Mouse (Mus musculus) stomach, embryonic 15.5 days (tissue): ENCODE data around the gene Tppp3. TPM values are rescaled to one million over a fixed set of nuclear protein-coding genes. Genes with fewer than 3 reads are reported as not detected.

Source experiments
- ATAC-seq: fragments of 200-750 bp; cut with Nextera tagmentation; 2 replicates; pipeline ENCODE4 v1.8.0; 2017; ENCODE audit warnings: low read depth, moderate number of reproducible peaks, moderate TSS enrichment; ENCODE audit not compliant: insufficient read depth, low FRiP score
- H3K27ac ChIP-seq: fragments of 300-500 bp; sonication (generic); 2 replicates; pipeline ENCODE4 v1.5.1; 2015; ENCODE audit warnings: mild to moderate bottlenecking, inconsistent platforms
- H3K27me3 ChIP-seq: fragments of 300-500 bp; sonication (generic); replicated peaks from 2 replicates; pipeline ENCODE4 v1.6.1; 2015; ENCODE audit warnings: inconsistent platforms
- H3K36me3 ChIP-seq: fragments of 300-500 bp; sonication (generic); 2 replicates; pipeline ENCODE4 v1.6.1; 2015; ENCODE audit warnings: inconsistent platforms
- H3K4me1 ChIP-seq: fragments of 300-500 bp; sonication (generic); 2 replicates; pipeline ENCODE4 v1.6.1; 2015; ENCODE audit warnings: inconsistent platforms
- H3K4me2 ChIP-seq: fragments of 300-500 bp; sonication (generic); 2 replicates; pipeline ENCODE4 v1.6.1; 2015; ENCODE audit warnings: mild to moderate bottlenecking, inconsistent platforms
- H3K4me3 ChIP-seq: fragments of 300-500 bp; sonication (generic); replicated peaks from 2 replicates; pipeline ENCODE4 v1.5.1; 2015; ENCODE audit warnings: inconsistent platforms
- H3K9ac ChIP-seq: fragments of 300-500 bp; sonication (generic); 2 replicates; pipeline ENCODE4 v1.6.1; 2015; ENCODE audit warnings: inconsistent platforms
- H3K9me3 ChIP-seq: fragments of 300-500 bp; sonication (generic); 2 replicates; pipeline ENCODE4 v1.6.1; 2016; ENCODE audit warnings: inconsistent platforms
- WGBS: fragments of 180-500 bp; shearing (Covaris S2); methylation state at CpG from one replicate; pipeline ENCODE4 v1.1.7; 2015; 5-methylcytosine and 5-hydroxymethylcytosine counted together
- polyA plus RNA-seq: library from polyadenylated mRNA; unstranded; fragments of >200 nt; fragmentation: Nextera tagmentation; extraction: Ambion mirVana; gene quantifications from 2 replicates; pipeline ENCODE4 v1.2.1, GENCODE M21; 2015

Gene Tppp3
- polyA plus RNA-seq, 1 experiment from 2014 or later = 45.5 TPM

DNA sequence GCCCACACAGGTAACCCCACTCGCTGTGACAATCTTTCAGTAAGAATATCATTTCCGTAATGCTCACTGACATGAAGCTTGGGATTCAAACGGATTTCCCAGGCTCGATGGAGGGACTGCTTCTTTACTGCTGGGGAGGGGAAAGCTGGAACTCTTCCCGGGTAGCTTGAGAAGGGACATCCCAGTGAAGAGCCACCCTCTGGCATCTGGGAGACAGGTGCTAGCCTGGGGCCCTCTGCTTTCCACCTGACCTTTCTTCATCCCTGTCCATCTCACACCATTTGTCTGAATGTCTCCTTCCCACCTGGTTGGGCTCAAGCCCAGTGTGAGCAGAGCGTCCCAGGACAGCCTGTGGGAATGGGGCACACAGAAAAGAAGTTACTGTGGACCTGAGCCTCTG is 5.1 kb downstream of the Tppp3 start:
- H3K27me3 ChIP-seq = no peaks in the 10 kb centered on the region
- no peak overlapping the region for H3K4me2 ChIP-seq
- H3K9ac ChIP-seq = no peak overlapping the region
- no peaks in the 10 kb centered on the region for H3K9me3 ChIP-seq
- no peaks in the 10 kb centered on the region for H3K36me3 ChIP-seq
- H3K4me3 ChIP-seq = no peak overlapping the region
- H3K27ac ChIP-seq = no peak overlapping the region
- no peak for ATAC-seq
- WGBS = 76% methylated on average over 6 of the region's 6 CpGs
- H3K4me1 ChIP-seq = peaks cover 22% of the 10 kb centered on the region

DNA sequence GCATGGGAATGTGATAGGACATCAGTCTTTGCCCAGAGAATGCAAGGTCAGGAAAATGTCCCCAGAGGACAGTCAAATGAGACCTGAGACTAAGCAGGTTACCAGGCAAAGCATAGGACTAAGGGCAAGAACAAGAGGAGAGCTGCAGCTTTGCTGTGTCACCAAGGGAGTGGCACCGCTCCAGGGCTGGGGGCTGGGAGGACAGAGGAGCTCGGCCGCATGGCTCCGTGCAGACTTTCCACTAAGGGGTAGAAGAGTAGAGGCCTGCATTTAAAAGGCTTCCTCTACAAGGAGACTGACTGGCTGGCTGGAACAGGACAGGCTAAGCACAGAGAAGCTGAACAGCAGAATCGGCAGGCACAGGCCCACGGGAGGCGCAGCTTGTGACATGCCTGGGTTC is 6.7 kb downstream of the Tppp3 start:
- no peaks in the 10 kb centered on the region for H3K36me3 ChIP-seq
- H3K27ac ChIP-seq = no peak overlapping the region
- H3K4me3 ChIP-seq = no peak overlapping the region
- no peak overlapping the region for H3K9ac ChIP-seq
- ATAC-seq = no peak
- no peaks in the 10 kb centered on the region for H3K27me3 ChIP-seq
- H3K4me2 ChIP-seq = no peak overlapping the region
- no peaks in the 10 kb centered on the region for H3K9me3 ChIP-seq
- H3K4me1 ChIP-seq = peaks cover 7% of the 10 kb centered on the region; the same call in 1 of the 2 replicates
- WGBS = 63% methylated on average over 7 of the region's 7 CpGs

DNA sequence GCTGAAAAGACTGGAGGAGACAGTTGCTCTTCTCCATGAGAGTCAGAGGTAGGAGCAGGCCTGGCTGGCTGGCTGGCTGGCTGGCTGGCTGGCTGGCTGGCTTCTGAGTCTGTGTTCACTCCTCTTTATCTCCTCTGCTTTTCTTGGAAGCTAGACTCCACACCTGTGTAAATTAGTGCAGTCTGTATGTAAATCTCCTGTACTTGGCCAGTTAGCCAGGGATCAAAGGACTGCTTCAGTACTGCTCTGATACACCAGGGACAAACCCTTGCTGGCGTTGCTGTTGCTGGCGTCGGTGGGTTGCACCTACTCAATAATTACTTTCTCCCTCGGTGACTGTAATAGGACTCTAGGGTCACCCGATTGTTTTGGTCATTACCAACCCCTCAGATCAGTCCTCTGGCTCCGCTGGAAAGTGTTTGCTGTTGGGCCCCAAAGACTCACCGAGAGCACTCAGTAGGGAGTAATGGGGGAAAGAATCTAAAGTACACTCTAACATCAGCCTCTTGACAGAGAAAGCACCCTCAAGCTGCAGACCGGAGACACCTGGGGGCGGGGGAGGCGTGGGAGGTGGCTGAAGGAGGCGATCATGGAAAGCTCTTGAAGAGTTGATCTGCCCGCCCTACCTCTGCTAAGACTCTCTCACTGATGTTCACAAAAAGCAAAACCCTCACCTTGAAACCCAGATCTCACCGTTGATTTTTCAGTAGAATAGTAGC is 10.1 kb downstream of the Tppp3 start:
- WGBS = 51% methylated on average over 13 of the region's 13 CpGs
- H3K27ac ChIP-seq = no peak overlapping the region

DNA sequence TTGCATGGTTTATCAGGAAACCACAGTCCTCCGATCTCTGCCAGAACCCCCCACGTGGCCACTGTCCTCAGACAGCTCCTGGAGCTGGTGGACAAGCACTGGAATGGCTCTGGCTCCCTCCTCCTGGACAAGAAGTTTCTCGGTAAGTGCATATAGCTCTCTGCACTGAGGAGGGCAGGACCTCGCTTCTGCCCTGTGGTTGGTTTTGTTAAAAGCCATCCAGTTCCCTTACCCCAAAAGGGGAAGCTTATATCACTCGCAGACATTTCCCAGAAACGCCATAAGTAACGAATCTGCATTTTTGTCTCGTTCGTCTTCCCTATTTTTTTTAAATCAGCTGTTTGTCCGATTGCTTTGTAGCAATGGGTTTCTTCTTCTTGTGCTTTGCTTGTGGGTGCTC is 16.1 kb downstream of the Tppp3 start:
- H3K27ac ChIP-seq = no peak overlapping the region
- no peak for ATAC-seq
- H3K4me1 ChIP-seq = no peaks in the 10 kb centered on the region
- H3K4me2 ChIP-seq = no peak overlapping the region
- H3K36me3 ChIP-seq = no peaks in the 10 kb centered on the region
- WGBS = 46% methylated on average over 10 of the region's 10 CpGs
- no peak overlapping the region for H3K9ac ChIP-seq
- no peak overlapping the region for H3K4me3 ChIP-seq
- no peaks in the 10 kb centered on the region for H3K27me3 ChIP-seq
- H3K9me3 ChIP-seq = no peaks in the 10 kb centered on the region

More for the DNA sequence above, 10.1 kb downstream of the Tppp3 start:
- peak; percentile 53; the same call in 1 of the 2 replicates for ATAC-seq
- H3K4me3 ChIP-seq = no peak overlapping the region
- H3K4me2 ChIP-seq = no peak overlapping the region
- H3K9me3 ChIP-seq = no peaks in the 10 kb centered on the region
- H3K9ac ChIP-seq = no peak overlapping the region
- H3K4me1 ChIP-seq = no peaks in the 10 kb centered on the region
- H3K27me3 ChIP-seq = no peaks in the 10 kb centered on the region
- no peaks in the 10 kb centered on the region for H3K36me3 ChIP-seq

DNA sequence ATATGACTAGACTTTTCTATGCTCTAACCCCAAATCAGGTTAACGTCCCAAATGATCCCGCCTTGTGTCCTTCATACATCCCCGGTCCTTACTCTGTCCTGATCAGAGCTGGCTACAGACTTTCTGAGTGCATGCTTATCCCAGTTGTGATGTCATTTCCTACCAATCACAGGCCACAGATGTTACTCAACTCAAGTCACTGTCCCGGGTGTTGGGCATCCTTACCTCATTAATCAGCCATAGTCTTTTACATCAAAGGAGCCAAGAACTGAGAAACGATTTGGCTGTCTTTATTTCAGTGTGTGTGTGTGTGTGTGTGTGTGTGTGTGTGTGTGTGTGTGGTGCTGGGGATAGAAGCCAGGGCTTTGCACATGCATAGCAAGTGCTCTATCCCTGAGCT is 17.2 kb downstream of the Tppp3 start:
- Histone ChIP-seq H3K4me3 (no peak overlapping the region), H3K27me3 (no peaks in the 10 kb centered on the region), H3K36me3 (no peaks in the 10 kb centered on the region), H3K27ac (no peak overlapping the region), H3K9me3 (no peaks in the 10 kb centered on the region), H3K4me1 (no peaks in the 10 kb centered on the region), H3K4me2 (no peak overlapping the region), H3K9ac (no peak overlapping the region)
- 55% methylated on average over 5 of the region's 5 CpGs for WGBS
- ATAC-seq = no peak

DNA sequence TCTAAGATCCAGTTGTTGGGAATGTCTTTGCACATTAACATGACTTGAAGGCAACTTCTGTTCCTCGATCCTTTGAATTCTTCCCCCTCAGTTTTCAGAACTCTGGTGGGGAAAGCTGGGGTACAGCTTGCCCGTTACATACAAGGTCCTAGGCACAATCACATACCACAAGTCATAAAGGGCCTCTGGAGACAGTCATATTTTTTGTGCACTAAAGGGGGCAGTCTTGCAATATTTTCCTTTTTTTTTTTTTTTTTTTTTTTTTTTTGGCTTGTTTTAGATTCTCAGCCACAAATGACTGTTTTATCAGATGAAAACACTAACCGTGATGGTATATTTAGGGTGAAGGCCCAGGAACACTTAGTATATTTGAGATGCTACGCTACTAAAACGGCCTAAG is 18.0 kb downstream of the Tppp3 start:
- 66% methylated on average over 5 of the region's 5 CpGs for WGBS
- no peak for ATAC-seq

DNA sequence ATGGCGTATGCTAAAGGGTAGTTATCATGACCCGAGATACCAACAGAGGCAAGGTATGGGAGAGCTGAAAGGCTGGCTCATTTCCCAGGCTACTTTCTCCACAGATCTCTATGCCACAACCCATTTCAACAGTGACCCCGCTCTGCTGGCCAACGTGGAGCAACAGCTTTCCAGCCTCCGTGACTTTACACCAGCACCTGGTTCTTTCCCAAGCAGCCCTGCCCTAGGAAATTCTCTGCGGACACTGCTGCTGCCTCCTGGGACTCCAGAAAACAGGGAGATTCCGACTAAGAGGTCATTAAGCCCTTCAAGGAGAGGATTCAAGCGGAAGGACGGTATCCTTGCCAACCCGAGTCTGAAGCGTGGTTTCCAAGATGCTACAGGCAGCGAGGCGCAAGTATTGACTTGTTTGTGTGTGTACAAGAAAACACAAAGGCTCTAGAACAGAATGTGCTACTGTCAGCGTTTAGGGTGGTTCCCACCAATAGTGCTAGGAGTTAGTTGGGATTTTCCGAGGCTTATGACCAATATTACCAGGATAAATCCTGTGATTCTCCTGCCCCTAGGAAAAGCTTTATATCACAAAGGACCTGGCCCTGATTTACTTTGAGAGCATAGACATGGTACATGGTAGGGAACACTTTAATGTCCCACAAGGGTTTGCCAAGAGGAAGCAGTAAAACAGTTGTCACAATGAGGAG is 19.3 kb downstream of the Tppp3 start:
- 64% methylated on average over 15 of the region's 15 CpGs for WGBS
- H3K4me2 ChIP-seq = no peak overlapping the region
- H3K27me3 ChIP-seq = no peaks in the 10 kb centered on the region
- no peak overlapping the region for H3K27ac ChIP-seq
- H3K9ac ChIP-seq = no peak overlapping the region
- H3K4me1 ChIP-seq = no peaks in the 10 kb centered on the region
- H3K4me3 ChIP-seq = no peak overlapping the region
- no peaks in the 10 kb centered on the region for H3K9me3 ChIP-seq
- H3K36me3 ChIP-seq = no peaks in the 10 kb centered on the region
- ATAC-seq = no peak; the same call in 1 of the 2 replicates

More for the DNA sequence above, 18.0 kb downstream of the Tppp3 start:
- H3K27me3 ChIP-seq = no peaks in the 10 kb centered on the region
- no peaks in the 10 kb centered on the region for H3K36me3 ChIP-seq
- no peaks in the 10 kb centered on the region for H3K4me1 ChIP-seq
- no peak overlapping the region for H3K27ac ChIP-seq
- no peak overlapping the region for H3K9ac ChIP-seq
- H3K4me2 ChIP-seq = no peak overlapping the region
- H3K9me3 ChIP-seq = no peaks in the 10 kb centered on the region
- no peak overlapping the region for H3K4me3 ChIP-seq

DNA sequence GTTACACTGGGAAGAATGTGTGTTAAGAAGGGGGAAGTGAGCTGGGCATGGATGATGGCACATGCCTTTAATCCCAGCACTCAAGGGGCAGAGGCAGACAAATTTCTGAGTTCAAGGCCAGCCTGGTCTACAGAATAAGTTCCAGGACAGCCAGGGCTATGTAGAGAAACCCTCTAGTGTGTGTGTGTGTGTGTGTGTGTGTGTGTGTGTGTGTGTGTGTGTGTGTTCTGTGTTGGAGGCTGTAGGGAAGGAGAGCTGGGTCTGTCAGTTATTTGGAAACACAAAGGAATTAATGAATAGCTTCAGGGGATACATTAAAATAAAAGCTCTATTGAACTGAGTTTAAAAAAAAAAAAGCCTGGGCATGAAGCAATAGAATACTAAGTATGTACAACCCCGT is 20.3 kb downstream of the Tppp3 start:
- no peaks in the 10 kb centered on the region for H3K4me1 ChIP-seq
- H3K27ac ChIP-seq = no peak overlapping the region
- no peaks in the 10 kb centered on the region for H3K36me3 ChIP-seq
- H3K4me2 ChIP-seq = no peak overlapping the region
- ATAC-seq = no peak
- H3K27me3 ChIP-seq = no peaks in the 10 kb centered on the region
- 75% methylated on average over 1 of the region's 1 CpGs for WGBS
- H3K9me3 ChIP-seq = no peaks in the 10 kb centered on the region
- H3K4me3 ChIP-seq = no peak overlapping the region
- no peak overlapping the region for H3K9ac ChIP-seq

DNA sequence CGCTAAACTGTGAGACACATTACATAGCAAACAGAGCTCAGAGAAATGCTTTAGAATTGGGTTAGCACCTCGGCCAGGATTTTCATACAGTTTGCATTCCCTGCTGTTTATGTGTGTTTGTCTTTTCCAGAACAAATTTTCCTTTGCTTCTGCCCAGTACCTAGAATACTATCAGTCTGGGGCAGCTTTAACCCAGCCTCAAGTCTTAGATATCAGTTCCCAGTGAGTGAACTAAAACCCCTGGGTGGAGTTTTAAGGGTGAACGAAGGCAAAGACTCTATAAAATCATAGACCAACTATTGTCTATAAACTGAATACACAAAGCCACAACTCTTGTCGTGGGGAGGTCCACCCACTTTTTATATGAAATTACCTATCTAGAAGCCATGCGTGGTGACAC is 22.7 kb downstream of the Tppp3 start:
- peak; percentile 86 for ATAC-seq
- no peak overlapping the region for H3K27ac ChIP-seq
- no peak overlapping the region for H3K4me3 ChIP-seq
- H3K9me3 ChIP-seq = no peaks in the 10 kb centered on the region
- 0 out of 2 replicates have a peak, but pooled peaks cover 2% of the 10 kb centered on the region for H3K4me1 ChIP-seq
- no peaks in the 10 kb centered on the region for H3K27me3 ChIP-seq
- no peak overlapping the region for H3K4me2 ChIP-seq
- no peaks in the 10 kb centered on the region for H3K36me3 ChIP-seq
- 76% methylated on average over 5 of the region's 5 CpGs for WGBS
- H3K9ac ChIP-seq = no peak overlapping the region

DNA sequence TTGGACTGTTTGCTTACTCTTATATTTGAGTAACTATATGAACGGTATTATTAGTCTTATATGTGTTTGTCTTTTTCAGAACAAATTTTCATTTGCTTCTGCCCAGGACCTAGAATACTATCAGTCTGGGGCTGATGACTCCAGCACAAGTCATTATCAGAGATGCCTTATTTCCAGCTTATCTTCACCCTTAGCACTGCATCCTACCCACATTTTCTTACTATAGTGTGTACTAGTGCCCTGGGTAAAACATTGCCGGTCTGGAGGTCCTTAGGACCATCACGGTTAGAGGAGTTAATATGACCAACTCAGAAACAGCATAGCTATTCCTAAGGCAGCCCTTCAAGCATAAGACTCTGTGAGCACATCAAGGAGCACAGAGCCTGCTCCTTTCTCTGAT is 23.1 kb downstream of the Tppp3 start:
- Histone ChIP-seq H3K9me3 (no peaks in the 10 kb centered on the region), H3K4me1 (0 out of 2 replicates have a peak, but pooled peaks cover 2% of the 10 kb centered on the region), H3K27ac (no peak overlapping the region), H3K9ac (no peak overlapping the region), H3K4me3 (no peak overlapping the region), H3K36me3 (no peaks in the 10 kb centered on the region), H3K27me3 (no peaks in the 10 kb centered on the region), H3K4me2 (no peak overlapping the region)
- peak; percentile 93 for ATAC-seq
- 78% methylated on average over 3 of the region's 3 CpGs for WGBS

DNA sequence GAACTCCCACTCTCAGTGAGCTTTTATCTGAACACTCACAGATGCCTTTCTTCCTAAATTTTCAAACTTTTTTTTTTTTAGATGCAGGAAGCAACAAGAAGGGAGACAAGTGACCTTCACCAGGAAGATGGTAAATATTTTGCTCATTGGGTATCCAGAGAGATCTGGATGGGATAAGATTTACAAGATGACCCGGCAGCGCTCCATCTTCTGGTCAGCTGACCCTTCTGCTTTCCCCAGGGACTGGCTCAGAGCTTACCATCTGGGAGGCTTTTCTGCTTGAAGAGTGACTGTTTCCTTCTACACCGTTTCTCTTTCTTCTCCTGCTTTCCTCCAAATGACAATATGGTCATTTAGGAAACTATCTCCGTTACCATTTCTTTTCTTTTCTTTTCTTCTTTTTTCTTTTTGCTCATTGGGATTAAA is 25.2 kb downstream of the Tppp3 start:
- H3K4me2 ChIP-seq = no peak overlapping the region
- ATAC-seq = no peak
- H3K27me3 ChIP-seq = no peaks in the 10 kb centered on the region
- WGBS = 30% methylated on average over 4 of the region's 4 CpGs
- H3K36me3 ChIP-seq = no peaks in the 10 kb centered on the region
- H3K27ac ChIP-seq = no peak overlapping the region
- H3K9ac ChIP-seq = no peak overlapping the region
- H3K9me3 ChIP-seq = no peaks in the 10 kb centered on the region
- no peak overlapping the region for H3K4me3 ChIP-seq
- 0 out of 2 replicates have a peak, but pooled peaks cover 2% of the 10 kb centered on the region for H3K4me1 ChIP-seq

DNA sequence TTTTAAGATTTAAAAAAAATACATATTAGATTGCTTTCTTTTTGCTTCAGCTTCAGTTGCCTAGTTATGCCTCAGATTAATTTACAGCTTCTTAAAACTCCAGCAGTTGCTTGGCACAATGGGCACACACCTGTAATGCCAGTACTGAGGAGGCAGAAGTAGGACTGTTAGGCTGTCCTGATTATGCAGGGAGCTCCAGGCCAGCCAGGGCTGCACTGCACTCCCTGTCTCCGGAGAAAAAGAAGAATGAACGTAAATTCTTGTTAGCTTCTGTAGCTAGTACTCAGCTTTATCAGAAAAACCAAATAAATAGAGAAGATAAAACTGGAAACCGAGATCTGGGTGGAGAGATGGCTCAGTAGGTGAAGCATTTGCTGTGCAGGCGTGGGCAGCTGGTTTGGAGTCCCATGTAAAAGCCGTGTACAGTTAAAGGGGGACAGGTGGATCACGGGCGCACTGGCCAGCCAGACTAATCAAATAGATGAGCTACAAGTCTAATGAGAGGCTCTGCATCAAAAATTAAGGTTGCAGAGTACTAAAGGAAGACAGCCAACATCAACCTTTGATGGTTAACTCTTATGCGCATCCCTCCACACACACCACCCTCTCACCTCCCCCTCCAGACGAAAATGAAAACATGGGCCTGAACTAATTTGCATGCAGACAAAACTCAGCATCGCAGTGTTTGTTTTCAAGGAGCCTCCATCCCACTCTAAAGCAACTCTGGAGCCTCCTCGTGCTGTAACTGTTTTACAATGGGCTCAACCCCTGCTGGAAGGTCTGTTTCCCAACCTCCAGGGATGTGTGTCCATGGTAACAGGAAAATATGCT is 25.8 kb downstream of the Tppp3 start:
- WGBS = 42% methylated on average over 11 of the region's 11 CpGs
- no peak for ATAC-seq
- Histone ChIP-seq H3K27ac (no peak overlapping the region), H3K4me3 (no peak overlapping the region), H3K9ac (no peak overlapping the region), H3K9me3 (no peaks in the 10 kb centered on the region), H3K4me2 (no peak overlapping the region), H3K27me3 (no peaks in the 10 kb centered on the region), H3K4me1 (0 out of 2 replicates have a peak, but pooled peaks cover 2% of the 10 kb centered on the region), H3K36me3 (no peaks in the 10 kb centered on the region)
